Mouse (Mus musculus): ENCODE results near the gene Dpf3. TPM values are rescaled to one million over a fixed set of nuclear protein-coding genes. Genes with fewer than 3 reads are reported as not detected.

The Dpf3 gene
- polyA plus RNA-seq, 1 experiment from 2014 or later = 26.9 TPM

GRCm38 (mm10) chr12:83496336-83496735 lies 8.8 kb upstream of the Dpf3 start:
- no peak overlapping the region for H3K4me2 ChIP-seq (replicated peaks)
- no peak for ATAC-seq
- H3K27me3 ChIP-seq = no peaks in the 10 kb centered on the region; the same call in 1 of the 2 replicates
- H3K27ac ChIP-seq = no peak overlapping the region
- peaks cover 2% of the 10 kb centered on the region; the same call in 1 of the 2 replicates for H3K9me3 ChIP-seq
- no peaks in the 10 kb centered on the region for H3K4me1 ChIP-seq (replicated peaks)
- no peak overlapping the region for H3K4me3 ChIP-seq (replicated peaks)
- H3K9ac ChIP-seq (replicated peaks) = no peak overlapping the region
- H3K36me3 ChIP-seq = no peaks in the 10 kb centered on the region
- WGBS = 87% methylated on average over 4 of the region's 4 CpGs

- peaks cover 3% of the 10 kb centered on the region; the same call in 1 of the 2 replicates for H3K9me3 ChIP-seq
- no peak overlapping the region for H3K9ac ChIP-seq (replicated peaks)
- H3K27ac ChIP-seq = no peak overlapping the region
- H3K4me3 ChIP-seq (replicated peaks) = no peak overlapping the region
- no peaks in the 10 kb centered on the region; the same call in 1 of the 2 replicates for H3K27me3 ChIP-seq
- H3K4me2 ChIP-seq (replicated peaks) = no peak overlapping the region
- H3K4me1 ChIP-seq (replicated peaks) = no peaks in the 10 kb centered on the region
- no peaks in the 10 kb centered on the region for H3K36me3 ChIP-seq
- 76% methylated on average over 9 of the region's 9 CpGs for WGBS
- ATAC-seq = no peak
These were observed 8.4 kb upstream of the Dpf3 start for GRCm38 (mm10) chr12:83495961-83496282.

GRCm38 (mm10) chr12:83495248-83495960 lies 7.9 kb upstream of the Dpf3 start:
- no peak overlapping the region for H3K4me2 ChIP-seq (replicated peaks)
- H3K9me3 ChIP-seq = peaks cover 3% of the 10 kb centered on the region; the same call in 1 of the 2 replicates
- no peak for ATAC-seq
- H3K27ac ChIP-seq = no peak overlapping the region
- no peaks in the 10 kb centered on the region for H3K36me3 ChIP-seq
- WGBS = 78% methylated on average over 4 of the region's 4 CpGs
- no peak overlapping the region for H3K4me3 ChIP-seq (replicated peaks)
- H3K9ac ChIP-seq (replicated peaks) = no peak overlapping the region
- no peaks in the 10 kb centered on the region for H3K27me3 ChIP-seq
- H3K4me1 ChIP-seq (replicated peaks) = no peaks in the 10 kb centered on the region

- 87% methylated on average over 9 of the region's 9 CpGs for WGBS
- H3K27ac ChIP-seq = no peak overlapping the region
- no peaks in the 10 kb centered on the region for H3K27me3 ChIP-seq
- peaks cover 3% of the 10 kb centered on the region; the same call in 1 of the 2 replicates for H3K9me3 ChIP-seq
- H3K36me3 ChIP-seq = no peaks in the 10 kb centered on the region
- H3K4me2 ChIP-seq (replicated peaks) = no peak overlapping the region
- H3K9ac ChIP-seq (replicated peaks) = no peak overlapping the region
- no peaks in the 10 kb centered on the region for H3K4me1 ChIP-seq (replicated peaks)
- no peak for ATAC-seq
- no peak overlapping the region for H3K4me3 ChIP-seq (replicated peaks)
These were observed 6.7 kb upstream of the Dpf3 start for GRCm38 (mm10) chr12:83494196-83494595.

GRCm38 (mm10) chr12:83492808-83493207 lies 5.3 kb upstream of the Dpf3 start:
- H3K4me2 ChIP-seq (replicated peaks) = no peak overlapping the region
- H3K36me3 ChIP-seq = no peaks in the 10 kb centered on the region
- no peaks in the 10 kb centered on the region for H3K27me3 ChIP-seq
- ATAC-seq = no peak
- H3K9me3 ChIP-seq = peaks cover 3% of the 10 kb centered on the region; the same call in 1 of the 2 replicates
- H3K4me3 ChIP-seq (replicated peaks) = no peak overlapping the region
- no peak overlapping the region for H3K9ac ChIP-seq (replicated peaks)
- H3K27ac ChIP-seq = no peak overlapping the region
- whole genome bisulfite sequencing = 80% methylated on average over 3 of the region's 3 CpGs
- H3K4me1 ChIP-seq (replicated peaks) = peaks cover 13% of the 10 kb centered on the region

DNA sequence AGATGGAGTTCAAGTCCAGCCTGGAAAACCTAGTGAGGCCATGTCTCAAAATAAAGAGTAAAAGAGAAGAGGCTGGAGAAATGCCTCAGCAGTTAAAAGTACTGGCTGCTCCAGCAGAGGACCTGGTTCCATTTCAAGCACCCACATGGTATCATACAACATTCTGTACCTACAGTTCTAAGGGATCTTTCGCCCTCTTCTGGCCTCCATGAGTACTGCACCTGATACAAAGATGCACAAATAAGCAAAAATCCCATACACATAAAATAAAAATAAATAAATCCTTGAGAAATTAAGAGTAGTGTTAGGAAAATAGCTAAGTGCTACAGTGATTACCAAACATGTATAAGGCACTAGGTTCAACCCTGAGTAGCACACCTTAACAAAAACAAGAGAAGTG lies 4.1 kb upstream of the Dpf3 start:
- H3K27me3 ChIP-seq = no peaks in the 10 kb centered on the region
- 64% methylated on average over 1 of the region's 1 CpGs for WGBS
- H3K9me3 ChIP-seq = peaks cover 3% of the 10 kb centered on the region; the same call in 1 of the 2 replicates
- H3K36me3 ChIP-seq = no peaks in the 10 kb centered on the region
- no peak overlapping the region for H3K27ac ChIP-seq
- no peak overlapping the region for H3K4me3 ChIP-seq (replicated peaks)
- ATAC-seq = no peak
- no peak overlapping the region for H3K9ac ChIP-seq (replicated peaks)
- peaks cover 13% of the 10 kb centered on the region for H3K4me1 ChIP-seq (replicated peaks)
- H3K4me2 ChIP-seq (replicated peaks) = no peak overlapping the region

DNA sequence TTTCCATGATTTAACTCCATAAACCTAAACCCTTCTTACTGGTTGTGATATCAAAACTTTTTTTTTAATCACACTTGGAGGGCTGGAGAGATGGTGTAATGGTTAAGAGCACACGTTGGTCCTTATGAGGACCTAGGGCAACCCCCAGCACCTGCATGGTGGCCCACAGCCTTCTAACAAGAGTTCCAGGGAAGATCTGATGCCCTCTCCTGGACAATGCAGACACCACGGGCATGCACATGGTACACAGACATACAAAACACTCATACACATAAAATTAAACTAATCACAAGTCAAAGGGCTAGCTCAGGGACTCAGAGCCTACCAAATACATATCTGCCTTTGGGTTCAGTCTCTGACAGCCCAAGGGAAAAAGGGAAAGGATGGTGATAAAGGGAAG lies 2.2 kb upstream of the Dpf3 start:
- Histone ChIP-seq H3K9me3 (peaks cover 3% of the 10 kb centered on the region; the same call in 1 of the 2 replicates), H3K27me3 (no peaks in the 10 kb centered on the region), H3K4me2 (replicated peaks) (no peak overlapping the region), H3K27ac (no peak overlapping the region), H3K4me1 (replicated peaks) (peaks cover 21% of the 10 kb centered on the region), H3K9ac (replicated peaks) (no peak overlapping the region), H3K36me3 (no peaks in the 10 kb centered on the region), H3K4me3 (replicated peaks) (no peak overlapping the region)
- ATAC-seq = no peak
- 26% methylated on average over 2 of the region's 2 CpGs for WGBS

- 0 out of 2 replicates have a peak, but pooled peaks cover 4% of the 10 kb centered on the region for H3K27me3 ChIP-seq
- under 1% methylated on average over 29 of the region's 29 CpGs for whole genome bisulfite sequencing
- H3K4me1 ChIP-seq (replicated peaks) = peaks cover 30% of the 10 kb centered on the region
- peak overlapping the region; percentile 82 for H3K4me3 ChIP-seq (replicated peaks)
- peak overlapping the region; percentile 46; the same call in 1 of the 2 replicates for H3K9ac ChIP-seq (replicated peaks)
- H3K4me2 ChIP-seq (replicated peaks) = peak overlapping the region; percentile 84
- no peak overlapping the region; the same call in 1 of the 2 replicates for H3K27ac ChIP-seq
- H3K36me3 ChIP-seq = no peaks in the 10 kb centered on the region
- H3K9me3 ChIP-seq = peaks cover 3% of the 10 kb centered on the region; the same call in 1 of the 2 replicates
- ATAC-seq = no peak
These were observed 860 bp upstream of the Dpf3 start for GRCm38 (mm10) chr12:83488211-83488941.

DNA sequence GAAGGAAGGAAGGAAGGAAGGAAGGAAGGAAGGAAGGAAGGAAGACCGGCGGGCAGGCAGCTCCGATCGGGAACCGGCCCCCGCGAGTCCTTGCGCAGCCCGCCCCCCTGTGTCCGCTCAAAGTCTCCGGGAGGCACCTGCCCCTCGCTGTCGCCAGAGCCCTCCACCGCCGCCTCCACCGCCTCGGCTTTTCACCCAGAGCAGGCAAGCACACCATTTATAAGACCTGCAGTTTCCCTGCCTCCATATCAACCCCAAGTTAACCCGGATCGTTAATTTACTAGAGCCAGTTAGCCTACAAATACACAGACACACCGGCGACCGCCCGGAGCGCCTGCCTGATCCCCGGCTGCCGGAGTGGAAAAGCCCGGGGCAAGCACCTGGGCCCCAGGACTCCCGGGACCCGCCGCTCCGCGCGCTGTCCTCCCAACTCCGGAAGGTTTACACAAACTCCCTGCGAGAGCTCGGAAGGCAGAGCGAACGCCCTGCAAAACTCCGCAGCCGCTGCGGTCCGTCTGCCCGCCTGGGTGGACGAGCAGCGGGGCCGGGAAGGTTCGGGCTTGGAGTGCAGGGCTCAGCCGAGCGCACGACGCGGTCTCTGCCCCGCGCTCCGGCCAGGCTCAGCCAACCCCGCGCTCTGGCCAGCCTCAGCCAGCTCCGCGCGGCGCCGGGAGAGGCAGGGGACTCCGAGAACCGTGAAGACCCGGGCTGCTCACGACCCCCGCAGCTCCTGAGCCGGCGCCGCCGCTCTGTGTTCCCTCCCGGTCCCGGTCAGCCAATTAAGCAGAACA lies 650 bp downstream of the Dpf3 start:
- H3K9ac ChIP-seq (replicated peaks) = peak overlapping the region; percentile 83
- H3K4me2 ChIP-seq (replicated peaks) = peak overlapping the region; percentile 84
- H3K4me1 ChIP-seq (replicated peaks) = peaks cover 30% of the 10 kb centered on the region
- peaks cover 3% of the 10 kb centered on the region; the same call in 1 of the 2 replicates for H3K9me3 ChIP-seq
- no peaks in the 10 kb centered on the region for H3K36me3 ChIP-seq
- WGBS = under 1% methylated on average over 72 of the region's 73 CpGs
- H3K4me3 ChIP-seq (replicated peaks) = peak overlapping the region; percentile 82
- peak overlapping the region; percentile 94 for H3K27ac ChIP-seq
- ATAC-seq = peak; percentile 72
- 0 out of 2 replicates have a peak, but pooled peaks cover 4% of the 10 kb centered on the region for H3K27me3 ChIP-seq

DNA sequence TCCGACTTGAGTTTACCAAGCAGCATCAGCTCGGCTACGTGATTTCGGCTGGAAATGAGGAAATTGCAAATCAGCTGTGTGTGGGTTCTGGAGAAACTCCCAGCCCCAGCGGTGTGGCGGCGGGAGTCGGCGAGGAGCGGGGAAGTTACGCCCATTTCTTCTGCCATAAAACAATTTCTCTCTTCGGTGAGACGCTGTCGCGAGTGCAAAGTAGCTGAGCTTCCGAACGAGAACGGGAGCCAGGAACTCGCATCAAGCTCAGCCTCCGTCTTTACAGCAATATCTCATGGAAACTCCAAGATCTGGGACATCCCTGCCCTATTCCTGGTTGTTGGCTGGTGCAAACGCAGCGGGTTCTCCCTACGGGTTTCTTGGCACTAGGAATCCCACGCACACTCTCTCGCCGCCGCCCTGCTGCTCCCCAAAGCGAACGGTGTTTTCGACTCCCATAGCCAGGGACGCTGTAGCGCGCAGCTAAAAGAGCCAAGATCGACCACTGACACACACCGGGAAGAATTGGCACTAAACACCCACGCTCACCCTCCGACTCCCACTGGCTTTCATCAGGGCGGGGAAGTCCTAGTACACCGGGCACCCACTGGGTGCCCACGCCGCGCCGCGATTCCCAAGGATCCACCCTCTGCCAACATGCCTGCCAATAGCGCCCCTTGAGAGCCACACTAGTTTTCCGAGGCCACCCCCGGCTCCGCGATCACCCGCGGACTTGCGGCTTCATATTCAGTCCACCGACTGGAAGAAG lies 1.4 kb downstream of the Dpf3 start:
- Histone ChIP-seq H3K27ac (peak overlapping the region; percentile 94), H3K4me2 (replicated peaks) (peak overlapping the region; percentile 84), H3K4me3 (replicated peaks) (peak overlapping the region; percentile 82), H3K4me1 (replicated peaks) (peaks cover 30% of the 10 kb centered on the region), H3K9me3 (no peaks in the 10 kb centered on the region), H3K36me3 (no peaks in the 10 kb centered on the region), H3K9ac (replicated peaks) (peak overlapping the region; percentile 83), H3K27me3 (0 out of 2 replicates have a peak, but pooled peaks cover 4% of the 10 kb centered on the region)
- under 1% methylated on average over 53 of the region's 53 CpGs for WGBS
- no peak for ATAC-seq

All from midbrain, embryonic 13.5 days (tissue).